Mouse (Mus musculus) embryo, embryonic 10 days (tissue): ENCODE results near the gene Mrs2.
A peak's percentile ranks its signal among the peaks of the same experiment; 100 is the strongest.

ENCODE experiments used
- DNase-seq: peaks from one replicate; pipeline ENCODE4 v3.0.0-alpha.2; 2015; ENCODE audit warnings: low spot score

The Mrs2 gene

GRCm38 (mm10) chr13:25019793-25020539 is at the start of gene Mrs2:
TSS of gene Mrs2 (minus strand) at chr13:25020379.
- DNase-seq = peak; percentile 93

DNA sequence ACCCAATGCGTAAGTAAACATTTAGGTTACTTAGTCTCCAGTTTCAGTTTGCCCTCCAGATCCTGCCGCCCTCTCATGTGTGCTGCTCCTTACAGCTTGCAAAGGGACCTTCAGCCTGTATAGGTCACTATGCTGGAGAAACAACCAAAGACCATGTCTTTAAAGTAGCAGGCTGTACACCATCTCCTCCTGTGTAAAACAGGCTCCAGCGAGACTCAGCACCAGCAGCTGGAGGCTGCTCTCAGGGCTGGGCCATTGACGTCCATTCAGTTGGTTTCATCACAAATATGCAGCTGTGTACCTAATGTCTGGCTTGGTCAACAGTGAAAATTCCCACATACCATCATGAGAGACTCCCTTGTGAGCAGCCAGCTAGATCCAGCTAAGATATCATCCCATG is 49.6 kb upstream of the Mrs2 start:
- DNase-seq = no peak

GRCm38 (mm10) chr13:25067183-25067582 is 47.0 kb upstream of the Mrs2 start:
- no peak for DNase-seq

GRCm38 (mm10) chr13:25066659-25067058 is 46.5 kb upstream of the Mrs2 start:
- no peak for DNase-seq

- peak; percentile 41 for DNase-seq
Observed at GRCm38 (mm10) chr13:25055873-25056667, 35.9 kb upstream of the Mrs2 start, which contains the start of gene Dcdc2a. TSS of gene Dcdc2a (plus strand) at chr13:25056004.

GRCm38 (mm10) chr13:25055111-25055554 is 35.0 kb upstream of the Mrs2 start:
- DNase-seq = peak; percentile 84

DNA sequence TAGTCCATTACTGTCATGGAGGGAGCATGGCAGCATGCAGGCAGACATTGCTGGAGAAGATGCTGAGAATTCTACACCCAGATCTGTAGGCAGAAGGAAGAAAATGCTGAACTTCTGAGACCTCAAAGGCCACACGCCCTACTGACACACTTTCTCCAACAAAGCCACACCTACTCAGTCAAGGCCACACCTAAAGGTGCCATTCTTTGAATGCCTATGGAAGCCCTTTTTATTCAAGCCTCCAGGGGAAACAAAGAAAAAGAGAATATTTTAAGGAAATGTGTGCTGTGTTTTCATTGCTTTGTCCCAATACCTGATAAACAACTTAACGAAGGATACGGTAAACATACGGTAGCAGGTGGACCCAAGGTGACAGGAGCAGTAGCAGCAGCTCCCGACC is 32.5 kb upstream of the Mrs2 start:
- DNase-seq = no peak

DNA sequence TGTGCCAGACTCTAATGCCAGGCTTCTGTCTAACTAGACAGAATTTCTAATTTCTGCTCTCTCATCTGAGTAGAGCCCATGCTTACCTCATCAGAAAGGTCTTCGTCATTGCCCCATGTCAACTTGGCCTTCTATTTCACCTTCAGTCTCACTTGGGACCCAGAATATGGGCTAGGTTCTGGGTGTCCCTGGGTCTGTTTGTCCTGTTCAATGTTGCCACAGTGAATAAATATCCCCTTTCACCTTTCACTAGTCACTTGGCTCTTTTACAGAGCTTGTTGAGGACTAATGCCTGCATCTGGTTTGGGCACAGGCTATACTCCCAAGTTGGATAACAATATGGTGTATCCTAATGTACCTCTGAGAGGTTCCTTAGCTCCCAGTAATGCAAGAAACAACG is 19.3 kb upstream of the Mrs2 start:
- no peak for DNase-seq

DNA sequence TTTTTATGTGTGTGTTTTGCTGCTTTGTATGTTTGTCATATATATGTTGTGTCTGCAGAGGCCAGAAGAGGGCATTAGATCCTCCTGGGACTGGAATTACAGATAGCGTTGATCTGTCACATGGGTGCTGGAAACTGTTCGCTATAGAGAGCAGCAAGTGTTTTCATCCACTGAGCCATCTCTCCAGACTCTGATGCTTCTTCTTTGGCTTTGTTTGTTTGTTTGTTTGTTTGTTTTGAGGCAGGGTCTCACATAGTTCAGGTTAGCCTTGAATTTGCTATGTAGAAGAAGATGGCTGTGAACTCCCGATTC is 6.9 kb upstream of the Mrs2 start:
- DNase-seq = no peak

- DNase-seq = no peak
Observed at GRCm38 (mm10) chr13:25026409-25027113, 6.4 kb upstream of the Mrs2 start.

DNA sequence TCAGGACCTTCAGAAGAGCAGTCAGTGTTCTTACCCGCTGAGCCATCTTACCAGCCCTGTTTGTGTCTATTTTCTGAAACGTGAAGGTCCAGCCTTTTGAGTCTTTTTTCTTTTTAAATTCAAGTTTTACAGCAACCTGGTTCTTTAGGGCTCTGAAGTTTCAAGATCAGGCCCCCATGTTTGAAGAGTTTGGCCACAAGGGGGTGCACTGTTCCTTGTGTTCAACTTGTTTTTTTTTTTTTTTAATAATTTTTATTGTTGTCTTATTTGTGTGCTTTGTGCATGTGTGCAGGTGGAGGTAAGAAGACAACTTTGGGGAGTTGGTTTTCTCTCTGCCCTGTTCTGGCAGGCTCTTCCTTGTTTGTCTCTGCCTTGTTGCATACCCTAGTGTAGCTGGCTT is 4.5 kb upstream of the Mrs2 start:
- peak; percentile 68 for DNase-seq

DNA sequence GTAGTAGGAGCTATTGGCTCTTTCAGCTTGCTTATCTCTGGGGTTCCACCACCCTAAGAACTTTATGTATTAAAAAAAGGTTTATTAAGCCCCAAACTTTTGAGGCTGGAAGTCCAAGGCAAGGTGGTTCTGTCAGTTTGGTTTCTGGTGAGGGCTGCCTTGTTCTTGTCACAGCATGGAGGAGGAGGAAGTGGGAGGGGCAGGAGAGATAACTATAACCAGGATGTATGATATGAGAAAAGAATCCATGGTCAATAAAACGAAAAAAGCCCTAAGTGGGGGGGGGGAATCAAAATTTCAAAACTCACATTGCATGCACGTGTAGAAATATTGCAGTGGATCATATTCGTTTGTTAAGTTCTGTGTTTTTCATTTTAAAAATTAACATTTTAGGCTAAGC is 3.0 kb upstream of the Mrs2 start:
- DNase-seq = no peak

DNA sequence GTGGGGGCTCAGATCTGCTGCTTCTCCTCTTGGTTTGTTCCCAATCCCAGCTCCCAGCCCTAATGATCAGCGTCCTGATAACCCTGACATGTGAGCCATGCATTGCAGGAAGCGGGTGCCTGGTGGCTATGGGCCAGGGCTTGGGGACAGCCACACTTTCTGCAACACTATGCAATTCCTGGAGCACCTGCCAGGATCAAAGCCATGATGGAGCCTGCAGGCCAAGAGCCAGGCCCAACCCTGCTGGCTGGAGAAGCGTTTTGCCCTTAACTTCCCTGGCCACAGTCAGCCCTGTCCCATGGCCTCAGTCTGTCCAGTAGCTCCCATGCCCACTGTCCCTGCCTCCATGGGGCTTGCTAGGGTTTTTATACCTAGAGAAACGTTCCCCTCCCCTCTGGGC is 2.2 kb upstream of the Mrs2 start:
- DNase-seq = no peak

- DNase-seq = no peak
Observed at GRCm38 (mm10) chr13:25020540-25020892, 337 bp upstream of the Mrs2 start.

DNA sequence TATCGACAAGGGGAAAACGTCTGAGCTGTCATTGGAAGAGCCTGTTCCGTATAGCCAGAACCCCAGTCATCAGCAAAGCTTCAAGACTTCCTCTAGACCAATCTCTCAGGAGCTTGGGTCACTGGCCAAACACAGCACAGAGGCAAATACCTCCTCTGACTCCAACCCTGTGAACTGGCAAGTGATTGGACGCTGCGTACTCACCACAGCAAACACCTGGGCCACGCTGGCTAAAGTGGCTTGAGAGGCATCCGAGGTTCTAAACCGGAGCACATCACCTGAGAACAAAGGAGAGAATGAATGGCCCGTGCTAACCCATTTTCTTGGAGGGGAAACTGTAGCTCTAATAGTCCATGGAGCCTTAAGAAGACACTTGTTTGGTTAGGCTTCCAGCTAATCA is 1.9 kb downstream of the Mrs2 start:
- DNase-seq = no peak

DNA sequence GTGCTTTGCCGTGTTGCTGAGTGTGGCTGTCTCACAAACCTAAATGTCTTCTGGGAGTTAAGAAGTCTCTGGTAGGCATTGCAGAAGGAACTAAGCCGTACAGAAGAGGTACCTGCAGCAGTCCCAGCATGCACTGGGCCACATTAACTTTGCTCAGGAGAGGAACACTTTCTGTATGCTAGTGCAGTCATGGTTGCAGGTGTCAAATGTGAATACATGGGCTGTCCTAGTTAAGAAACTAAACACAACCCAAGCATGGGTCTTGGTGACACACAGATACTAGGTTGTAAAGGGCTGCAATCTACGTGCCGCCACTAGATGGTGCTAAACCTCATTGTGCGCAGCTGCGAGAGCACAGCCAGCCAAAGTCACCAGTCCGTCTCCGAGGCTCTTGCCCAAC is 13.1 kb downstream of the Mrs2 start:
- no peak for DNase-seq

GRCm38 (mm10) chr13:25002965-25003364 is 17.2 kb downstream of the Mrs2 start:
- DNase-seq = no peak

- no peak for DNase-seq
Observed at GRCm38 (mm10) chr13:24999538-24999937, 20.6 kb downstream of the Mrs2 start.

DNA sequence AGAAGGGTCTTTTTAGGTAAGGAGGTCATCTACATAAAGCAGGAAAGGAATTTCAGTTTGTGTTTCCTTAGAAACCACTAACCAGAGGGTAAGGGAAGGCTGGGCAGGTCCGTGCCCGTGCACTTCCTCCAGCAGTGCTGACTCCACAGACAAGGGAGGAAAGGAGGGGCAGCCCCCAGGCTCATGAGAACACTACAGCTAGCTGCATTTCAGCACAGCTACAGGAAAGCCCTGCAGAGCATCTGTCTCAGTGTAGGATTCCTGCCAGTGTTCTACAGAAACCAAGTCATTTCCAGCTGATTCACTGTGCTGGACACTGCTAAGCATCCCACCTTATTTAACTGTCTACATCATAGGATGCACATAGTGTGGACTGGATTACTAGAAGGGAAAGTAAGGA is 27.0 kb downstream of the Mrs2 start:
- DNase-seq = peak; percentile 23

- no peak for DNase-seq
Observed at GRCm38 (mm10) chr13:24989006-24989405, 31.2 kb downstream of the Mrs2 start.

GRCm38 (mm10) chr13:24988391-24988790 is 31.8 kb downstream of the Mrs2 start:
- peak; percentile 78 for DNase-seq

DNA sequence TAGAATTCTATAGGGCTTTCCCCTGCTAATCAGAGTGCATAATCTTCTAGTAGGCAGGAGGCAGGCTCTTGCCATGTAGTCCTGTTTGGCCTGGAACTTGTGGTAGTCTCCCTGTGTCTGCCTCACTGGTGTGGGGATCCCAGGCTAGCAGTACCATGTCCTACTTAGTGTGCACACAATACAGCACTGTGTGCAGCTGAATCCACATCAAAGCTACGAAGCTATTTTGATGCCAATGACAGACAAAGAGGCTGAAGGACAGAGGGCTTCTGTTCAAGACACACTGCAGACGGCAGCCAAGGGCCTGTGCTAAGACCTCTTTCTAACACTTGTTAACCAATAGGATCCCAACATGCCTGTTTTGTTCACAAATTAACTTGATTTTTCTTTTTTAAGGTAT is 34.7 kb downstream of the Mrs2 start:
- no peak for DNase-seq

DNA sequence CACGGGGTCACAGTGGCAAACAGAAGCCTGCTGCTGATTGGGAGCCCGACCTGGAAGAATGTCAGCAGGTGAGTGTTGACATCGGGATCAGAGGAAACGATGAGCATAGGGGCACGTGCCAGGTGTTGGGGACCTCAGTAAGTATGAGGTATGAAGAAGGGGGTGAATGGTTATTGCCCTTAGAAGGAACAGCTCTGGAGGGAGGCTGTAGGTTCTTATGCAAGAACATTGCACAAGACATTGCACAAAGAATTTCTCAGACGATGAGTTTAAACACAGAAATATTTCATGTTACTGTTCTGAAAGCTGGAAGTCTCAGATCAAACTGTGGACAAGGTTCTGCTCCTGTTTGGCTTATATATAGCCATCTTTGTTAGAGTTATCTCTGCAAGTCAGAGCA is 39.1 kb downstream of the Mrs2 start:
- DNase-seq = no peak
